Mouse (Mus musculus) monocyte, adult 2 months (primary cell): ENCODE data around the gene Ptprs.

ENCODE experiments used
- DNase-seq, 2 experiments: peaks; one replicate each; pipeline ENCODE4 v3.0.0; 2022; ENCODE audit warnings: low spot score in 2 of 2, low read depth in 1 of 2

Gene Ptprs

GRCm38 (mm10) chr17:56493841-56494240, 17.6 kb upstream of the Ptprs start:
- DNase-seq, result no peak

GRCm38 (mm10) chr17:56490438-56491152, 14.3 kb upstream of the Ptprs start:
- no peak for DNase-seq

- DNase-seq, result no peak
Observed at GRCm38 (mm10) chr17:56488028-56488427, 11.7 kb upstream of the Ptprs start.

- no peak for DNase-seq
Observed at GRCm38 (mm10) chr17:56487441-56487888, 11.2 kb upstream of the Ptprs start.

DNA sequence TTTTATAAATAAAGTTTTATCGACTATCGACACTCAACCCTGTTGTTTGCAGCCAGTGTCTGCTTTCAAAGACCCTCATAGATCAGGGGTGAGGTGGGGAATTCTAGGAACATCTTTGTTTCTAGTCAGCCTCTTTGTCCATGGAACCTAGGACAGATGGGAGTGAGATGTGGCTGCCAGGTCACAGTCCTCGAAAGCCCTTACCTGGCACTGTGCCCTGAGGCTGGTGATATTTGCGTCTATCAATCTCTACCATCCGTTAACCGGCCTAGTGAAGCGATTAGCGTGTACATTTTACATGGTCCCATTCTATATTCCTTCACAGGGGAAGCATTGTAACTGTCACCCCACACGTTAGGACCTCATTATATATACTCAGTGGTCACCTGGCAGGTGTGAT, 9.6 kb upstream of the Ptprs start:
- DNase-seq, result no peak

DNA sequence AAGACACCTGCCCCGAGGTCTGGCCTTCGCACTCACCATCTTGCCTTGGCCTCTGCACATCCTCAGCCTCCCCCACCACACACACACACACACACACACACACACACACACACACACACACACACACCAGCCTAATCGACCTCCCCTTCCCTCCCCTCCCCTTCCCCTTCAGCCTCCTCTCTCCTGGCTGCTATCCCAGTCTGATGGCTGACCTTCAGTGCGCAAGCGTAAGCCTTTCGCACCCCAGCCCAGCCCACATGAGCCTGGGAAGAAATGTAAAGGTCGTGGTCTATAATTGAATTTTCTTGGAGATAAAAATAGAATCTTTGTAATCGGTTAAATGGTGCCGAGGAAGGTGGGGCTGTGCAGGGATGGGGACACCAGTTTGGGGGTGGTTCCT, 8.8 kb upstream of the Ptprs start:
- DNase-seq, result no peak

DNA sequence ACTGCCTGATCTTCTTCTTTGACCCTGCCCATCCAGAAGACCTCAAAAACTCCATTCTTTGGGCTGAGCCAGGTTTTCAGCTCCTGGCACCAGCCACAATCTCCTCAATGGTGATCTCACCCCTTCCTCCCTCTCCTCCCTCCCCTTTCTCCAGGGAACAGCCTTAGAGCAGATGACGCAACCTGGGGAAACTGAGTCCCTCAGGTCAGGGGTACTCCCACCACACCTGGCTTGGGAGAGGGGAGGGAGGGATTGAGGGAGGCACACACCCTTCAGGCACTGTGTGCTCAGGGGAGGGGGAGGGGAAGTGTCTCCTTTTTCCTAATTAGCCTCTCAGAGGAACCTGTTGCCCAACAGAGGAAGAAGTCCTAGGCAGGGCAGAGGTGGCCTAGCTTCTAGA, 6.4 kb upstream of the Ptprs start:
- DNase-seq, result no peak

DNA sequence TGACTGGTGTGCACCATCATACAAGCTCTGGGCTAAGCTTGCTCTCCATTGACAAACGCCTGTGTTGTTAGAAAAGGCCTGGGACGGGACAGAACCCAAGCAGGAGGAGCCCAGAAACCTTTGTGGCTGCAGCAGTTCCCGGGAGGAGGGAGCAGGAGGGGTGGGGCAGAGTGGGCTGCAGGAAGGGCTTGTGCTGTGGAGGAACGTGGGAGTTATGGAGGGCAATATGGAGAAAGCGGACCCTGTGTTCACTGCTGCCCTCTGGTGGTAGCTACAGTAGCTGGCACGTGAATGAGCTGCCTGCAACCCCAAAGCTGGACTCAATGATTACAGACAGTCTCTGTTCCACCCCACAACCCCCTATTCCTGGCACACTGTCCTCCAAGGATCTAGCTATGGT, 3.1 kb upstream of the Ptprs start:
- no peak for DNase-seq

- DNase-seq, result peak in 1 of 2 experiments; percentile 36
Observed at GRCm38 (mm10) chr17:56478191-56478611, 1.9 kb upstream of the Ptprs start.

DNA sequence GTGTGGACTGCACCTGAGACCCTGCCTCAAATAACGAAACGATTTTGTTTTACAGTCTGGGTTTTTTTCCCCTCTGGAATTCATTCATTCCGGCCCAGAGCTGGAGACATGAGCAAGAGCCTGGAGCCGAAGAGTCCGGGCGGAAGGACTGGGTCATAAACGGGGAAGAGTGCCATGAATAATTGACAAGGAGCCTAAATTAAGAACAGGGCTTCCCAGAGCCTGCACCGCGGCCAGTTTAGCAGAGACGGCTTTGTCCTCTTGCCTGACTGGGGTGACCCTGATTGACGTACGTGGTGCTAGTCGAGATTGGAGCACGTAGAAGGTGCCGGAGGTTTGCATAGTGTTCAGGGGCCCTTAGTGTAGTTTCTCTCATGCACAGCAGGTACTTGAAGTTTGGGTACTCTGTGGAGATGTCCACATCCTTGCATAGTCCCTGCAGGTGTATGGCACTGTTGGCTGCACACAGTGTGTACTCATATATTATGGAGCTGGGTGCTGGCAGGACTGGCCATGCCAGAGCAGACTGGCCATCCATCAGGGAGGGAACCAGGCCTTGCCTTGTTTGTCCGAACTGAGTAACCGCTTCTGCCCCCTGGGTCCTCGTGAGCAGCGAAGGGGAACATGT, 1.0 kb upstream of the Ptprs start:
- DNase-seq, result no peak

- DNase-seq, result no peak
Observed at GRCm38 (mm10) chr17:56475584-56476401, 490 bp downstream of the Ptprs start.

DNA sequence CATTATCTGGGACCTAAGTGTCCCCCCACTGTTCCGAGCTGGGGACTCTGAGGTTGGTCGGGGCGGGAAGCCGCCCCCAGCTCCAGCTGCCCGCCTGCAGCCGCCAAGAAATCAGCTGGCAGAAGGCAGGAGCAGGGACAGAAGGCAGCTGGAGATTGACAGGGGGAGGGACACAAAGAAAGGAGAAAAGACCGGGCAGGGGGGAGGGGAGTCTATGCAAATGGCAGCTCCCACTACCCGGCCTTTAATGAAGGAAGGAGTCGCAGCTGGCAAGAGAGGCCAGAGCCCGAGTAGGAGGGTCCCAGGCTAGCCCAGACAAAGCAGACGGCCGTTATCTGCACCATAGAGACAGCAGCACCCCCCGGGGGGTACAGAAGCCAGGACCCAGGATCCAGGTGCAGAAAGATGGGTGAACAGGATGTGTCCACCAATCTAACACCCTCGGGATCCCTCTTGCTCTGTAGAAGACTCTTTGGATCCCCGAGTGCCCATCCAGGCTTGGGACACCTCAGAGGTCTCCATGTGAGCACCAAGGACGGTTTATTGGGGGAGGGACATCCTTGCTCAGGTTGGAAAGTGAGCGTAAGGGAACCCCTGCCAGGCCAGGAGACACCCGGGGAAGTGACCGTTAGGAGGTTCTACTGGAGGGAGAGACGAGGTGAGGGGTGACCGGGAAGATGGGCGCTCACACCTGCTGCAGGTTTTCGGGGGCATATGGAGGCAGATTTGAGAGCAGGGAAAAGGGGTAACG, 1.3 kb downstream of the Ptprs start:
- no peak for DNase-seq

- no peak for DNase-seq
Observed at GRCm38 (mm10) chr17:56474311-56474830, 1.9 kb downstream of the Ptprs start.

DNA sequence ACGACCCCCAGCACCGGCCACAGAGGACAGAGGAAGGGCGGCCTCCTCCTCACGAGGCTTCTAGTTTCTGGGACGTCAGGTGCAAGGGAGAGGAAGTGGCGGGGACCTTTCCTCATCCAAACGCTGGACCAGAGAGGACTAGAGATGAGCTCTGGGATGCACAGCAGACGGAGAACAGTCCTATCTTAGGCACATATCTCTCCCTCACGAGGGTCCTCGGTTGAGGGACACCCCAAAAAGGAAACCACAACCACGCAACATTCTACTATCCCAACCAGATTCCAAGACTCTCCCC, 2.7 kb downstream of the Ptprs start:
- DNase-seq, result no peak

DNA sequence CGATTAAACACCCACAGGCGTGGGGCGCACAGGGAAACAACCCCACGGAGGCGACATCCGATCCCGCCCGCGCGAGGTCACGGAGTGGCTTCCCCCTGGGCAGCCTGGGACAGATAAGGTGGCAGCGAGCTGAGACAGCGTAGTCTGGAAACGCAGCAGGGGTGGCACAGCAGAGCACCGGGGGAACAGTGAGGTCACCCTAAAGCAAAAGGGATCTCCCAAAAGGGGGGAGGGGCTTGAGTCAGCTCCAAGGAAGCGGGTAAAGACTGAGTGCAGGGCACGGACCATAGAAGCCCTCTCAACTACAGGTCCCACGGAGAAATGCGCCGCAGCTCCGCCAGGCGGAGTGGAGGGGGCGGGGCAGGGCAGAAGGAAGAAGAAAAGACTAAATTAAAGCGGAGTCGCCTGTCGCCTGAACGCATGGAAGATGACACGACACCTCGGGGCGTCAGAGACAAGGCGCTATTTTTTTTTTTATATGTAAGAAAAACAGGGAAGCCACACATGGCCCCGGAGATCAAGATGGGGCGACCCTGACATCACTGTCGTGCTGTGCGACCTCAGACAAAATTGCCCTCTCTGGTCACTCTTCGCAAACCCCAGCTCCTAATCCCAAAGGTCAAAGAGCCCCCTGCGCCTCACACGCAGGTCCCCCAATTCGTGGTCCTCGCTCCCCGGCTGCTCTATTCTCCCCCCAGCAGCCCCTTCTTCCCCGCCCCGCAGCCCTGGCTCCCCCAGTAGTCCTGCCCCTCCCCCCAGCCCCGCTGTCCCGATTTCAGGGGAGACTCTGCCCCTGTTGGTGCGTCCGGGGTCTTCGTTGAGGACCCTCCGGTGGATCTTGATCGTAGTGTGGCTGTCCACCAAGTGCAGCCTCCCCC, 3.3 kb downstream of the Ptprs start:
- peak; percentile 45 to 70 for DNase-seq

- DNase-seq, result no peak
Observed at GRCm38 (mm10) chr17:56472121-56472520, 4.2 kb downstream of the Ptprs start.

DNA sequence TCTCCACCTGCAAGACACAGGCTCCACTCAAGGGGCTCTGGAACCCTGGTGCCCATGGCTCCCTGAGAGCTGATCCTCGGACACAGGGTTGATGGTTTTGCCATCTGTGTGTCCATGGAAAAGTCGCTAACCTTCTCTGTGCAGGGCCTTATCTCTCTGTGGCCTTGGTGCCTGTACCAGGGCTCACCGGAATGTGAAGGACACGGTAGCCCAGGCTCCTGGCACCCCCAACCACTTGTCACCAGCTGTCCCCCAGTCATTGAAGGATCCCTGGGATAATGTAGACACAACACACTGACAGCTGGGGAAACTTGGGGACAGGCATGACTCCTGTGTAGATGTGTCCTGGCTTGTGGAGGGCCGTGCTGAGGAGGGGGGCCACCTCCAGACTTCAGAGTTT, 5.1 kb downstream of the Ptprs start:
- no peak for DNase-seq

DNA sequence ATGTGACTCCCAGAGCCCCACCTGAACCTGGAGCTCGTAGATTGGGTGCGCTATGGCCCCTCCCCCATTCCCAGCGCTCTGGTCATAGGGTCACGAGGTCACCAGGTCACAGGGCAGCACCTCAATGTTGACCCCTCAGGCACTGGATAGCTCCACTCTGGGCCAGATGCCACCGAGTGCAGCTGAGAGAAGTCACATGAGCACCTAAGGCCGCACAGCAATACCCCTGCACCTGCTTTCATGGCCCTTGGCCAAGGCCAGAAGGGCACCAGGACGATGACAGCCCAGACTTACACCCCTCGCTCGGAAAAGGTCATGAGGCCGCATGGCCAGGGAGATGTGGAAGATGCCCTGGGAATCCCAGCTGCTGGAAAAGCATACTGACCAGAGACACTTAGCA, 5.7 kb downstream of the Ptprs start:
- no peak for DNase-seq

GRCm38 (mm10) chr17:56470001-56470436, 6.3 kb downstream of the Ptprs start:
- no peak for DNase-seq

GRCm38 (mm10) chr17:56469275-56469674, 7.0 kb downstream of the Ptprs start:
- no peak for DNase-seq
